Mouse (Mus musculus) c-Kit-positive CD71-positive TER-119-negative erythroid progenitor cells, embryonic 14.5 days (primary cell): ENCODE measurements around the gene Zfp965.
"Not testable (repeated sequence)": the region's sequence is repeated elsewhere in the genome, so short reads cannot be mapped to it uniquely, and the experiment has no call there.

Experiments used
- DNase-seq: peaks from one replicate; pipeline ENCODE4 v3.0.0-alpha.2; 2013; ENCODE audit warnings: low read depth

Zfp965 gene

GRCm38 (mm10) chr2:175469685-175470084 lies at the start of gene Zfp965:
Gene Zfp965 (plus strand): TSS chr2:175469985.
- DNase-seq, result not testable (repeated sequence)

DNA sequence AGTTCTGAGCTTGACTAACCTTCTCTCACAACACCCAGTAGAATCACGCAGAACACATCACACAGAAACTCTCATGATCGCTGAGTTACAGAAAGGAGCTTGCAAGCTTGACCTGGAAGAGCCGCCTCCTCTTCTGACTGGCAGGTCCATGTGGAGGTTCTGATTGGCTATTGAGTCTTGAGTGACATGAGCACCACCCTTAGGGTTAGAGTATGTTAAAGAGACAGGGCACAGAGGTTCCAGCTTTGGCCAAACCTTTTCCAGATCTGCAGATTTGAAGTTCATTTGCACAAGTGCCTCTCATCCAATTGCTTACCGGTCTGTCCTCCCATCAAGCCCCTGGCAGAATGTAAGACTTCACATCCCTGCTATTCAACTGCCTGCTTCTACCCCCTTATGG lies 34.1 kb upstream of the Zfp965 start, which contains the start of gene Gm4724:
Gene Gm4724 (minus strand): TSS at position 101 of the 400 bp plus-strand sequence.
- DNase-seq, result not testable (repeated sequence)
